Comparison of ENCODE assay signal across 8 mouse cellular contexts in genomic region chr12:30883986-30884621, GRCm38 (mm10). TPM values are rescaled to one million over a fixed set of nuclear protein-coding genes. Genes with fewer than 3 reads are reported as not detected.
A peak's percentile ranks its signal among the peaks of the same experiment; 100 is the strongest.
DNase-seq lines count a peak whose midpoint lies in the region; ATAC-seq and TF ChIP-seq lines count a peak whose summit lies in the region.

Alkal2 (plus strand) TSS chr12:30884322.

- H3K27ac ChIP-seq in lung, embryonic 14.5 days (ENCODE audit: low read depth) = no peak within 1 kb of the TSS
- H3K27ac ChIP-seq in cortical plate, adult 2 months (ENCODE audit: insufficient read depth, low read length) = no peak within 1 kb of the TSS
- no peak within 1 kb of the TSS for H3K27ac ChIP-seq in intestine, embryonic 16.5 days (ENCODE audit: low read length)
- H3K27ac ChIP-seq in midbrain, embryonic 13.5 days = no peak within 1 kb of the TSS

- peak within 1 kb of the TSS; percentile 31 for H3K9ac ChIP-seq in lung, embryonic 14.5 days
- peak within 1 kb of the TSS; percentile 49 for H3K9ac ChIP-seq in intestine, embryonic 16.5 days (ENCODE audit: low read depth, low read length)
- peak within 1 kb of the TSS; percentile 59 for H3K9ac ChIP-seq in midbrain, embryonic 13.5 days (replicated peaks)

- no peak for TF ChIP-seq POLR2A in cortical plate, adult 2 months (IDR thresholded peaks at IDR 0.05; ENCODE audit: extremely low read depth, insufficient read depth, low read length)

- H3K4me1 ChIP-seq in lung, embryonic 14.5 days (ENCODE audit: insufficient read depth) = no peaks in the 10 kb centered on the region
- no peaks in the 10 kb centered on the region for H3K4me1 ChIP-seq in cortical plate, adult 2 months (ENCODE audit: control insufficient read depth, insufficient read depth, low read length)
- peaks cover 12% of the 10 kb centered on the region for H3K4me1 ChIP-seq in intestine, embryonic 16.5 days (ENCODE audit: control insufficient read depth, insufficient read depth, low read length)
- H3K4me1 ChIP-seq in midbrain, embryonic 13.5 days (replicated peaks) = peaks cover 12% of the 10 kb centered on the region

- no peaks in the 10 kb centered on the region for H3K36me3 ChIP-seq in lung, embryonic 14.5 days (ENCODE audit: insufficient read depth)
- no peaks in the 10 kb centered on the region for H3K36me3 ChIP-seq in intestine, embryonic 16.5 days (ENCODE audit: control insufficient read depth, insufficient read depth, low read length)
- H3K36me3 ChIP-seq in midbrain, embryonic 13.5 days = no peaks in the 10 kb centered on the region

- peak; percentile 80 for ATAC-seq in lung, embryonic 14.5 days (ENCODE audit: insufficient read depth)
- peak; percentile 30 for ATAC-seq in granulocyte monocyte progenitor cell, adult 5-6 weeks (replicated peaks; ENCODE audit: poor library complexity, severe bottlenecking)
- ATAC-seq in intestine, embryonic 16.5 days = peak; percentile 59; the same call in 1 of the 2 replicates
- peak; percentile 84 for ATAC-seq in midbrain, embryonic 13.5 days

- intact Hi-C loops in left cerebral cortex, postnatal 25 days (cut with DNase I) = no loop called here

- under 1% methylated on average over 56 of the region's 58 CpGs for WGBS in lung, embryonic 14.5 days
- under 1% methylated on average over 58 of the region's 58 CpGs for WGBS in intestine, embryonic 16.5 days
- under 1% methylated on average over 58 of the region's 58 CpGs for WGBS in midbrain, embryonic 13.5 days

- no peaks in the 10 kb centered on the region for H3K9me3 ChIP-seq in lung, embryonic 14.5 days (ENCODE audit: low read depth, low read length)
- no peaks in the 10 kb centered on the region for H3K9me3 ChIP-seq in intestine, embryonic 16.5 days (ENCODE audit: control insufficient read depth, low read length)
- no peaks in the 10 kb centered on the region for H3K9me3 ChIP-seq in midbrain, embryonic 13.5 days

- no peak for TF ChIP-seq CTCF in lung, embryonic 14.5 days (IDR thresholded peaks at IDR 0.05; ENCODE audit: low read depth)
- no peak for TF ChIP-seq CTCF in cortical plate, adult 2 months (IDR thresholded peaks at IDR 0.05; ENCODE audit: extremely low read depth, insufficient read depth, low read length)

- peak; percentile 47 for DNase-seq in lung, embryonic 14.5 days
- DNase-seq in lung, postnatal 36 days = no peak
- DNase-seq in natural killer cell, adult 2 months (ENCODE audit: low spot score in 2 of 2) = no peak
- DNase-seq in left cerebral cortex, postnatal 25 days (ENCODE audit: low spot score in 2 of 2) = no peak

- peak within 1 kb of the TSS; percentile 89 for H3K4me2 ChIP-seq in lung, embryonic 14.5 days
- H3K4me2 ChIP-seq in intestine, embryonic 16.5 days (ENCODE audit: low read depth, low read length) = peak within 1 kb of the TSS; percentile 94
- H3K4me2 ChIP-seq in midbrain, embryonic 13.5 days (replicated peaks) = peak within 1 kb of the TSS; percentile 99

- peak within 1 kb of the TSS; percentile 45 for H3K4me3 ChIP-seq in lung, embryonic 14.5 days (ENCODE audit: low read depth, low read length)
- H3K4me3 ChIP-seq in cortical plate, adult 2 months (ENCODE audit: insufficient read depth, low read length) = peak within 1 kb of the TSS; percentile 38
- H3K4me3 ChIP-seq in intestine, embryonic 16.5 days (ENCODE audit: low read length) = peak within 1 kb of the TSS; percentile 59
- H3K4me3 ChIP-seq in midbrain, embryonic 13.5 days (replicated peaks) = peak within 1 kb of the TSS; percentile 56

- peaks cover 45% of the 10 kb centered on the region for H3K27me3 ChIP-seq in lung, embryonic 14.5 days (ENCODE audit: insufficient read depth, low read length)
- peaks cover 39% of the 10 kb centered on the region for H3K27me3 ChIP-seq in intestine, embryonic 16.5 days (replicated peaks; ENCODE audit: control insufficient read depth, insufficient read depth, low read length)
- peaks cover 56% of the 10 kb centered on the region for H3K27me3 ChIP-seq in midbrain, embryonic 13.5 days

RNA-seq across cellular contexts. Expression of gene Alkal2, which starts in this region (rescaled TPM):
- 0.58 and 0.69 TPM in 2 replicates for polyA plus RNA-seq in lung, embryonic 14.5 days (2014; fragmentation: Nextera tagmentation; extraction: Ambion mirVana)
- 1.1 and 1.3 TPM in 2 replicates for polyA plus RNA-seq in cortical plate, adult 2 months (2012; rRNA removed)
- not detected in 2 replicates for total RNA-seq in granulocyte monocyte progenitor cell, adult 5-6 weeks (2014; fragmentation: Nextera tagmentation)
- total RNA-seq in granulocyte monocyte progenitor cell, adult 5-6 weeks (2017) = not detected in 2 replicates
- polyA plus RNA-seq in intestine, embryonic 16.5 days (2015; fragmentation: Nextera tagmentation; extraction: Ambion mirVana) = 0.67 and 1.3 TPM in 2 replicates
- polyA plus RNA-seq in midbrain, embryonic 13.5 days (2015; fragmentation: Nextera tagmentation; extraction: Ambion mirVana) = 0.27 TPM in 1 of 2 replicates, not detected in the other
- 1 to 10 TPM; 3.0 to 3.2 TPM for total RNA-seq in left cerebral cortex, postnatal 25 days (2021)

Comparison
In these comparisons a context has a peak if more than half of its experiments do, and no peak if none do; other contexts are left out.
1. Peak in DNase-seq, ATAC-seq, H3K4me3 ChIP-seq, H3K9ac ChIP-seq and H3K4me2 ChIP-seq in lung, embryonic 14.5 days; RNA of the gene not detected or under 1 TPM.
2. Peak in ATAC-seq in granulocyte monocyte progenitor cell, adult 5-6 weeks; RNA of the gene not detected or under 1 TPM.
3. Peak in ATAC-seq, H3K4me3 ChIP-seq, H3K9ac ChIP-seq and H3K4me2 ChIP-seq in midbrain, embryonic 13.5 days; RNA of the gene not detected or under 1 TPM.
4. ATAC-seq: peak in every context shown above with its lines; median percentile 84 in midbrain, embryonic 13.5 days; 80 in lung, embryonic 14.5 days; 59 in intestine, embryonic 16.5 days; 30 in granulocyte monocyte progenitor cell, adult 5-6 weeks.